Mouse (Mus musculus): ENCODE measurements around the gene Alkbh2. TPM values are rescaled to one million over a fixed set of nuclear protein-coding genes. Genes with fewer than 3 reads are reported as not detected.

Alkbh2 gene
- polyA plus RNA-seq, 1 experiment from 2014 or later, result 12.6 TPM

- no peak for ATAC-seq (replicated peaks; ENCODE audit: low FRiP score)
- 85% methylated on average over 6 of the region's 6 CpGs for WGBS
These were observed 35.2 kb upstream of the Alkbh2 start for GRCm38 (mm10) chr5:114163117-114163696.

GRCm38 (mm10) chr5:114162106-114162815, 34.2 kb upstream of the Alkbh2 start:
- Histone ChIP-seq H3K4me3 (ENCODE audit: low read depth, low read length) (no peak overlapping the region), H3K9me3 (ENCODE audit: control insufficient read depth, low read length) (no peaks in the 10 kb centered on the region), H3K4me2 (ENCODE audit: low read depth, low read length, severe bottlenecking) (no peak overlapping the region), H3K27ac (ENCODE audit: low read depth, low read length) (no peak overlapping the region), H3K9ac (ENCODE audit: low read length) (no peak overlapping the region), H3K36me3 (ENCODE audit: control insufficient read depth, insufficient read depth, low read length) (no peaks in the 10 kb centered on the region), H3K4me1 (replicated peaks; ENCODE audit: control insufficient read depth, insufficient read depth, low read length) (no peaks in the 10 kb centered on the region), H3K27me3 (ENCODE audit: control insufficient read depth, insufficient read depth, low read length) (no peaks in the 10 kb centered on the region)
- ATAC-seq (replicated peaks; ENCODE audit: low FRiP score) (no peak), DNase-seq (ENCODE audit: low spot score) (no peak)
- 59% methylated on average over 12 of the region's 12 CpGs for WGBS

More at GRCm38 (mm10) chr5:114163117-114163696, 35.2 kb upstream of the Alkbh2 start:
- no peak overlapping the region for H3K27ac ChIP-seq (ENCODE audit: low read depth, low read length)
- no peaks in the 10 kb centered on the region for H3K4me1 ChIP-seq (replicated peaks; ENCODE audit: control insufficient read depth, insufficient read depth, low read length)
- H3K9me3 ChIP-seq (ENCODE audit: control insufficient read depth, low read length), result no peaks in the 10 kb centered on the region
- no peak overlapping the region for H3K9ac ChIP-seq (ENCODE audit: low read length)
- no peak overlapping the region for H3K4me2 ChIP-seq (ENCODE audit: low read depth, low read length, severe bottlenecking)
- DNase-seq (ENCODE audit: low spot score), result no peak
- no peaks in the 10 kb centered on the region for H3K27me3 ChIP-seq (ENCODE audit: control insufficient read depth, insufficient read depth, low read length)
- H3K4me3 ChIP-seq (ENCODE audit: low read depth, low read length), result no peak overlapping the region
- H3K36me3 ChIP-seq (ENCODE audit: control insufficient read depth, insufficient read depth, low read length), result no peaks in the 10 kb centered on the region

DNA sequence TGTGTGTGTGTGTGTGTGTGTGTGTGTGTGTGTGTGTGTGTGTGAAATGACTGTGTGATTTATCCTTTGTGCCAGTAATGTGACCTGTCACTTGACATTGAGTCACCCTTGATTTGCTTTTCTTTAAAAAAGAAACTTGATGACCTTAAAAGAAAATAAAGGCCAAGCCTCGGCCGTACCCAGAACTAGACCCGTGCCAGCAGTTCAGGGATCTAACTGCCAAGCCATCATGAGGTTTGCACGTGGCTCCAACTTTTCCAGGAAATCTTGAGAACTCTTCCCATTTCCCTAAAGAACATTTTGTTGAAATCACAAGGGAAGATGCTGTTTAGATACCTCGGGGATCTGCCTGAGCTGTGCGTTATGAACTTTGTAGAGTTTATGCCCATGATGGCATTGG, 33.4 kb upstream of the Alkbh2 start:
- Histone ChIP-seq H3K9ac (ENCODE audit: low read length) (no peak overlapping the region), H3K4me1 (replicated peaks; ENCODE audit: control insufficient read depth, insufficient read depth, low read length) (no peaks in the 10 kb centered on the region), H3K27ac (ENCODE audit: low read depth, low read length) (no peak overlapping the region), H3K4me2 (ENCODE audit: low read depth, low read length, severe bottlenecking) (no peak overlapping the region), H3K36me3 (ENCODE audit: control insufficient read depth, insufficient read depth, low read length) (no peaks in the 10 kb centered on the region), H3K9me3 (ENCODE audit: control insufficient read depth, low read length) (no peaks in the 10 kb centered on the region), H3K27me3 (ENCODE audit: control insufficient read depth, insufficient read depth, low read length) (no peaks in the 10 kb centered on the region), H3K4me3 (ENCODE audit: low read depth, low read length) (no peak overlapping the region)
- 88% methylated on average over 6 of the region's 6 CpGs for WGBS
- ATAC-seq (replicated peaks; ENCODE audit: low FRiP score) (no peak), DNase-seq (ENCODE audit: low spot score) (no peak)

GRCm38 (mm10) chr5:114157236-114157635, 29.2 kb upstream of the Alkbh2 start:
- Histone ChIP-seq H3K4me3 (ENCODE audit: low read depth, low read length) (no peak overlapping the region), H3K9me3 (ENCODE audit: control insufficient read depth, low read length) (no peaks in the 10 kb centered on the region), H3K4me1 (replicated peaks; ENCODE audit: control insufficient read depth, insufficient read depth, low read length) (no peaks in the 10 kb centered on the region; the same call in 1 of the 2 replicates), H3K4me2 (ENCODE audit: low read depth, low read length, severe bottlenecking) (no peak overlapping the region), H3K27me3 (ENCODE audit: control insufficient read depth, insufficient read depth, low read length) (no peaks in the 10 kb centered on the region), H3K27ac (ENCODE audit: low read depth, low read length) (no peak overlapping the region), H3K36me3 (ENCODE audit: control insufficient read depth, insufficient read depth, low read length) (no peaks in the 10 kb centered on the region), H3K9ac (ENCODE audit: low read length) (no peak overlapping the region)
- no peak for ATAC-seq (replicated peaks; ENCODE audit: low FRiP score)
- WGBS, result 58% methylated on average over 7 of the region's 7 CpGs
- no peak for DNase-seq (ENCODE audit: low spot score)

- no peak for ATAC-seq (replicated peaks; ENCODE audit: low FRiP score)
These were observed 27.3 kb upstream of the Alkbh2 start for GRCm38 (mm10) chr5:114155168-114155933.

GRCm38 (mm10) chr5:114154765-114155164, 26.7 kb upstream of the Alkbh2 start:
- 85% methylated on average over 5 of the region's 5 CpGs for WGBS
- no peak for ATAC-seq (replicated peaks; ENCODE audit: low FRiP score)
- Histone ChIP-seq H3K9me3 (ENCODE audit: control insufficient read depth, low read length) (no peaks in the 10 kb centered on the region), H3K9ac (ENCODE audit: low read length) (no peak overlapping the region), H3K4me3 (ENCODE audit: low read depth, low read length) (no peak overlapping the region), H3K27ac (ENCODE audit: low read depth, low read length) (no peak overlapping the region), H3K36me3 (ENCODE audit: control insufficient read depth, insufficient read depth, low read length) (no peaks in the 10 kb centered on the region), H3K4me2 (ENCODE audit: low read depth, low read length, severe bottlenecking) (no peak overlapping the region), H3K27me3 (ENCODE audit: control insufficient read depth, insufficient read depth, low read length) (no peaks in the 10 kb centered on the region), H3K4me1 (replicated peaks; ENCODE audit: control insufficient read depth, insufficient read depth, low read length) (no peaks in the 10 kb centered on the region; the same call in 1 of the 2 replicates)
- no peak for DNase-seq (ENCODE audit: low spot score)

More at GRCm38 (mm10) chr5:114155168-114155933, 27.3 kb upstream of the Alkbh2 start:
- Histone ChIP-seq H3K4me3 (ENCODE audit: low read depth, low read length) (no peak overlapping the region), H3K9me3 (ENCODE audit: control insufficient read depth, low read length) (no peaks in the 10 kb centered on the region), H3K9ac (ENCODE audit: low read length) (no peak overlapping the region), H3K27me3 (ENCODE audit: control insufficient read depth, insufficient read depth, low read length) (no peaks in the 10 kb centered on the region), H3K4me2 (ENCODE audit: low read depth, low read length, severe bottlenecking) (no peak overlapping the region), H3K36me3 (ENCODE audit: control insufficient read depth, insufficient read depth, low read length) (no peaks in the 10 kb centered on the region), H3K27ac (ENCODE audit: low read depth, low read length) (no peak overlapping the region), H3K4me1 (replicated peaks; ENCODE audit: control insufficient read depth, insufficient read depth, low read length) (no peaks in the 10 kb centered on the region; the same call in 1 of the 2 replicates)
- 58% methylated on average over 9 of the region's 9 CpGs for WGBS
- DNase-seq (ENCODE audit: low spot score), result no peak

- H3K27me3 ChIP-seq (ENCODE audit: control insufficient read depth, insufficient read depth, low read length), result no peaks in the 10 kb centered on the region
- ATAC-seq (replicated peaks; ENCODE audit: low FRiP score) (0 out of 2 replicates have a peak, but pooled peaks have one; percentile 21), DNase-seq (ENCODE audit: low spot score) (peak; percentile 68)
- H3K4me2 ChIP-seq (ENCODE audit: low read depth, low read length, severe bottlenecking), result 0 out of 2 replicates have a peak overlapping the region, but pooled peaks have one; percentile 6
- no peaks in the 10 kb centered on the region for H3K9me3 ChIP-seq (ENCODE audit: control insufficient read depth, low read length)
- no peaks in the 10 kb centered on the region; the same call in 1 of the 2 replicates for H3K4me1 ChIP-seq (replicated peaks; ENCODE audit: control insufficient read depth, insufficient read depth, low read length)
- H3K36me3 ChIP-seq (ENCODE audit: control insufficient read depth, insufficient read depth, low read length), result no peaks in the 10 kb centered on the region
- H3K9ac ChIP-seq (ENCODE audit: low read length), result no peak overlapping the region
- H3K4me3 ChIP-seq (ENCODE audit: low read depth, low read length), result peak overlapping the region; percentile 25
- 3% methylated on average over 12 of the region's 12 CpGs for WGBS
- no peak overlapping the region for H3K27ac ChIP-seq (ENCODE audit: low read depth, low read length)
These were observed 25.5 kb upstream of the Alkbh2 start for GRCm38 (mm10) chr5:114153490-114153889.

GRCm38 (mm10) chr5:114152359-114153092, 24.5 kb upstream of the Alkbh2 start:
- H3K9me3 ChIP-seq (ENCODE audit: control insufficient read depth, low read length), result no peaks in the 10 kb centered on the region
- WGBS, result 88% methylated on average over 12 of the region's 12 CpGs
- H3K36me3 ChIP-seq (ENCODE audit: control insufficient read depth, insufficient read depth, low read length), result no peaks in the 10 kb centered on the region

More at GRCm38 (mm10) chr5:114152359-114153092, 24.5 kb upstream of the Alkbh2 start:
- Histone ChIP-seq H3K27me3 (ENCODE audit: control insufficient read depth, insufficient read depth, low read length) (no peaks in the 10 kb centered on the region), H3K4me1 (replicated peaks; ENCODE audit: control insufficient read depth, insufficient read depth, low read length) (no peaks in the 10 kb centered on the region; the same call in 1 of the 2 replicates), H3K4me3 (ENCODE audit: low read depth, low read length) (no peak overlapping the region), H3K9ac (ENCODE audit: low read length) (no peak overlapping the region), H3K4me2 (ENCODE audit: low read depth, low read length, severe bottlenecking) (no peak overlapping the region), H3K27ac (ENCODE audit: low read depth, low read length) (no peak overlapping the region)
- no peak for ATAC-seq (replicated peaks; ENCODE audit: low FRiP score)
- DNase-seq (ENCODE audit: low spot score), result no peak
